Mouse (Mus musculus) embryonic facial prominence, embryonic 10.5 days (tissue): ENCODE data around the gene Tspan14. TPM values are rescaled to one million over a fixed set of nuclear protein-coding genes. Genes with fewer than 3 reads are reported as not detected.

Experiments used
- DNase-seq: peaks from one replicate; pipeline ENCODE4 v3.0.0-alpha.2; 2017; ENCODE audit warnings: low spot score
- H3K27ac ChIP-seq: fragments of 300-500 bp; sonication (generic); replicated peaks from 2 replicates; pipeline ENCODE4 v1.5.1; 2016; ENCODE audit warnings: mild to moderate bottlenecking
- H3K27me3 ChIP-seq: fragments of 300-500 bp; sonication (generic); replicated peaks from 2 replicates; pipeline ENCODE4 v1.6.1; 2016; ENCODE audit warnings: low read depth, mild to moderate bottlenecking; ENCODE audit not compliant: poor library complexity, severe bottlenecking
- H3K36me3 ChIP-seq: fragments of 300-500 bp; sonication (generic); replicated peaks from 2 replicates; pipeline ENCODE4 v1.6.1; 2016; ENCODE audit warnings: mild to moderate bottlenecking, moderate library complexity
- H3K4me1 ChIP-seq: fragments of 300-500 bp; sonication (generic); 2 replicates; pipeline ENCODE4 v1.6.1; 2016
- H3K4me3 ChIP-seq: fragments of 300-500 bp; sonication (generic); 2 replicates; pipeline ENCODE4 v1.5.1; 2016; ENCODE audit warnings: mild to moderate bottlenecking, moderate library complexity
- H3K9me3 ChIP-seq: fragments of 300-500 bp; sonication (generic); 2 replicates; pipeline ENCODE4 v1.6.1; 2016; ENCODE audit warnings: mild to moderate bottlenecking
- WGBS: fragments of 180-500 bp; shearing (Covaris S2); methylation state at CpG from one replicate; pipeline ENCODE4 v1.1.7; 2016; 5-methylcytosine and 5-hydroxymethylcytosine counted together
- polyA plus RNA-seq: library from polyadenylated mRNA; unstranded; fragments of >200 nt; fragmentation: Nextera tagmentation; extraction: Ambion mirVana; gene quantifications from 2 replicates; pipeline ENCODE4 v1.2.1, GENCODE M21; 2016

Tspan14 gene
- polyA plus RNA-seq, 1 experiment from 2014 or later = 88.1 TPM

- peaks cover 16% of the 10 kb centered on the region for H3K27me3 ChIP-seq
- H3K27ac ChIP-seq = no peak overlapping the region
- no peak overlapping the region for H3K4me3 ChIP-seq
- no peaks in the 10 kb centered on the region for H3K9me3 ChIP-seq
- WGBS = 84% methylated on average over 5 of the region's 5 CpGs
- DNase-seq = no peak
- peaks cover 19% of the 10 kb centered on the region for H3K36me3 ChIP-seq
- peaks cover 38% of the 10 kb centered on the region for H3K4me1 ChIP-seq
Observed at GRCm38 (mm10) chr14:41001576-41001975, 35.0 kb upstream of the Tspan14 start.

GRCm38 (mm10) chr14:41000801-41001200 is 34.2 kb upstream of the Tspan14 start:
- peaks cover 16% of the 10 kb centered on the region for H3K27me3 ChIP-seq
- DNase-seq = peak; percentile 39
- no peak overlapping the region for H3K27ac ChIP-seq
- H3K36me3 ChIP-seq = peaks cover 22% of the 10 kb centered on the region
- peaks cover 38% of the 10 kb centered on the region for H3K4me1 ChIP-seq
- H3K9me3 ChIP-seq = no peaks in the 10 kb centered on the region
- H3K4me3 ChIP-seq = no peak overlapping the region
- WGBS = 33% methylated on average over 4 of the region's 4 CpGs

- Histone ChIP-seq H3K27ac (0 out of 2 replicates have a peak overlapping the region, but pooled peaks have one; percentile 48), H3K27me3 (peaks cover 16% of the 10 kb centered on the region), H3K36me3 (peaks cover 22% of the 10 kb centered on the region), H3K4me1 (peaks cover 37% of the 10 kb centered on the region), H3K9me3 (no peaks in the 10 kb centered on the region), H3K4me3 (no peak overlapping the region)
- WGBS = 80% methylated on average over 7 of the region's 7 CpGs
- DNase-seq = no peak
Observed at GRCm38 (mm10) chr14:40999904-41000645, 33.5 kb upstream of the Tspan14 start.

GRCm38 (mm10) chr14:40996171-40996570 is 29.6 kb upstream of the Tspan14 start:
- Histone ChIP-seq H3K4me3 (no peak overlapping the region), H3K36me3 (peaks cover 27% of the 10 kb centered on the region)
- WGBS = 85% methylated on average over 3 of the region's 3 CpGs

GRCm38 (mm10) chr14:40992464-40992863 is 25.9 kb upstream of the Tspan14 start:
- no peak overlapping the region for H3K27ac ChIP-seq
- no peak overlapping the region for H3K4me3 ChIP-seq
- no peaks in the 10 kb centered on the region for H3K27me3 ChIP-seq
- H3K4me1 ChIP-seq = no peaks in the 10 kb centered on the region
- WGBS = 80% methylated on average over 6 of the region's 6 CpGs
- DNase-seq = no peak
- H3K36me3 ChIP-seq = peaks cover 15% of the 10 kb centered on the region; the same call in 1 of the 2 replicates
- H3K9me3 ChIP-seq = no peaks in the 10 kb centered on the region

More at GRCm38 (mm10) chr14:40996171-40996570, 29.6 kb upstream of the Tspan14 start:
- no peaks in the 10 kb centered on the region for H3K27me3 ChIP-seq
- no peak overlapping the region for H3K27ac ChIP-seq
- no peak for DNase-seq
- no peaks in the 10 kb centered on the region for H3K9me3 ChIP-seq
- H3K4me1 ChIP-seq = peaks cover 12% of the 10 kb centered on the region

GRCm38 (mm10) chr14:40988780-40989179 is 22.2 kb upstream of the Tspan14 start:
- Histone ChIP-seq H3K4me1 (no peaks in the 10 kb centered on the region), H3K27me3 (no peaks in the 10 kb centered on the region), H3K27ac (no peak overlapping the region), H3K4me3 (no peak overlapping the region), H3K36me3 (no peaks in the 10 kb centered on the region), H3K9me3 (no peaks in the 10 kb centered on the region)
- WGBS = 88% methylated on average over 5 of the region's 5 CpGs
- DNase-seq = no peak

- WGBS = 80% methylated on average over 2 of the region's 2 CpGs
- Histone ChIP-seq H3K36me3 (no peaks in the 10 kb centered on the region), H3K27ac (no peak overlapping the region), H3K9me3 (no peaks in the 10 kb centered on the region), H3K4me3 (no peak overlapping the region), H3K27me3 (no peaks in the 10 kb centered on the region), H3K4me1 (no peaks in the 10 kb centered on the region)
- DNase-seq = no peak
Observed at GRCm38 (mm10) chr14:40987184-40987583, 20.6 kb upstream of the Tspan14 start.

GRCm38 (mm10) chr14:40985635-40986034 is 19.0 kb upstream of the Tspan14 start:
- Histone ChIP-seq H3K36me3 (no peaks in the 10 kb centered on the region), H3K9me3 (no peaks in the 10 kb centered on the region), H3K27ac (no peak overlapping the region), H3K4me3 (no peak overlapping the region), H3K27me3 (no peaks in the 10 kb centered on the region), H3K4me1 (no peaks in the 10 kb centered on the region)
- DNase-seq = no peak
- 90% methylated on average over 4 of the region's 4 CpGs for WGBS

GRCm38 (mm10) chr14:40979723-40980122 is 13.1 kb upstream of the Tspan14 start:
- Histone ChIP-seq H3K27me3 (no peaks in the 10 kb centered on the region), H3K27ac (0 out of 2 replicates have a peak overlapping the region, but pooled peaks have one; percentile 15), H3K36me3 (no peaks in the 10 kb centered on the region), H3K4me3 (no peak overlapping the region), H3K4me1 (peaks cover 4% of the 10 kb centered on the region; the same call in 1 of the 2 replicates), H3K9me3 (no peaks in the 10 kb centered on the region)
- WGBS = 73% methylated on average over 1 of the region's 1 CpGs
- DNase-seq = no peak

GRCm38 (mm10) chr14:40979002-40979401 is 12.4 kb upstream of the Tspan14 start:
- WGBS = 48% methylated on average over 4 of the region's 4 CpGs
- DNase-seq = no peak
- H3K36me3 ChIP-seq = no peaks in the 10 kb centered on the region
- H3K4me3 ChIP-seq = no peak overlapping the region
- H3K9me3 ChIP-seq = no peaks in the 10 kb centered on the region
- peaks cover 4% of the 10 kb centered on the region; the same call in 1 of the 2 replicates for H3K4me1 ChIP-seq
- no peak overlapping the region for H3K27ac ChIP-seq
- H3K27me3 ChIP-seq = no peaks in the 10 kb centered on the region

- DNase-seq = peak; percentile 71
- Histone ChIP-seq H3K4me3 (no peak overlapping the region), H3K36me3 (no peaks in the 10 kb centered on the region), H3K4me1 (peaks cover 4% of the 10 kb centered on the region; the same call in 1 of the 2 replicates), H3K27ac (no peak overlapping the region), H3K27me3 (no peaks in the 10 kb centered on the region), H3K9me3 (no peaks in the 10 kb centered on the region)
- 77% methylated on average over 6 of the region's 6 CpGs for WGBS
Observed at GRCm38 (mm10) chr14:40975127-40975721, 8.6 kb upstream of the Tspan14 start.

- peak overlapping the region; percentile 87 for H3K4me3 ChIP-seq
- peaks cover 14% of the 10 kb centered on the region for H3K27me3 ChIP-seq
- H3K36me3 ChIP-seq = 0 out of 2 replicates have a peak, but pooled peaks cover under 1% of the 10 kb centered on the region
- peaks cover 37% of the 10 kb centered on the region for H3K4me1 ChIP-seq
- 87% methylated on average over 2 of the region's 2 CpGs for WGBS
- no peaks in the 10 kb centered on the region for H3K9me3 ChIP-seq
- no peak overlapping the region for H3K27ac ChIP-seq
- DNase-seq = no peak
Observed at GRCm38 (mm10) chr14:40968051-40968450, 1.4 kb upstream of the Tspan14 start.

GRCm38 (mm10) chr14:40967598-40967900 is 942 bp upstream of the Tspan14 start:
- H3K27ac ChIP-seq = peak overlapping the region; percentile 95

More at GRCm38 (mm10) chr14:40967598-40967900, 942 bp upstream of the Tspan14 start:
- peaks cover 14% of the 10 kb centered on the region for H3K27me3 ChIP-seq
- 0 out of 2 replicates have a peak, but pooled peaks cover 4% of the 10 kb centered on the region for H3K36me3 ChIP-seq
- H3K9me3 ChIP-seq = no peaks in the 10 kb centered on the region
- WGBS = 5% methylated on average over 6 of the region's 6 CpGs
- H3K4me1 ChIP-seq = peaks cover 42% of the 10 kb centered on the region
- peak overlapping the region; percentile 87 for H3K4me3 ChIP-seq
- DNase-seq = no peak
